Mouse (Mus musculus): ENCODE measurements around the gene Gstp1.
"Not testable (repeated sequence)": the region's sequence is repeated elsewhere in the genome, so short reads cannot be mapped to it uniquely, and the experiment has no call there.

The Gstp1 gene

GRCm38 (mm10) chr19:4037788-4038232, at the start of gene Gstp1:
TSS of gene Gstp1 (minus strand) at chr19:4037985.
- in situ Hi-C loops (cut with MboI; ENCODE audit: unreplicated experiment in 2 of 2): no loop called here

- in situ Hi-C loops (cut with MboI; ENCODE audit: unreplicated experiment in 2 of 2): loop anchor here (25.0 kb wide), 2 partner anchors 325 to 350 kb away; partner anchors contain the start of gene Rhod (in 1 of the 2)
These were observed 49.3 kb upstream of the Gstp1 start for GRCm38 (mm10) chr19:4087090-4087489.

- in situ Hi-C loops (cut with MboI; ENCODE audit: unreplicated experiment in 2 of 2): loop anchor here (25.0 kb wide), 2 partner anchors 326 to 351 kb away; partner anchors contain the start of gene Rhod (in 1 of the 2)
These were observed 48.4 kb upstream of the Gstp1 start for GRCm38 (mm10) chr19:4086156-4086555.

- in situ Hi-C loops (cut with MboI; ENCODE audit: unreplicated experiment in 2 of 2): loop anchor here (25.0 kb wide), 2 partner anchors 327 to 352 kb away; partner anchors contain the start of gene Rhod (in 1 of the 2)
These were observed 47.2 kb upstream of the Gstp1 start for GRCm38 (mm10) chr19:4084984-4085383.

DNA sequence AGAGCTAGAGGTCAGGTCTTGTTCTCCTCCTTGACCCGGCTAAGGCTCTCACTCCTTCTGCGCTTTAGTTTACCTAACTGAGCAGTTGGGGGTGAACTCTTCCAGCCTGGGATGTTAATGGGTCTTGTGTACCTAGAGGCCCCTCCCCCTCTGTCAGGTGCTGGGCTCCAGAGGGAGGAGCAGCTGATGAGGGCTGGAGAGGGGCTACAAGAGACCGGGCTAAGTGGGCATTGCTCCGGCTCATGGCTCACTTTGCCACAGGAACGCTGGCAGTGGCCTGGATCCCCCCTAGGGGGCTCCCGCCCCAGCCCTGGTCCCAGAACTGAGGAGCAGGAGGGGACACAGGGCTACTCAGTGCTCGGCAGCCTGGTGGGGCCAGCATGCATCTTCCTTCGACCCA, 46.0 kb upstream of the Gstp1 start:
- in situ Hi-C loops (cut with MboI; ENCODE audit: unreplicated experiment in 2 of 2): loop anchor here (25.0 kb wide), 2 partner anchors 328 to 353 kb away; partner anchors contain the start of gene Rhod (in 1 of the 2)

DNA sequence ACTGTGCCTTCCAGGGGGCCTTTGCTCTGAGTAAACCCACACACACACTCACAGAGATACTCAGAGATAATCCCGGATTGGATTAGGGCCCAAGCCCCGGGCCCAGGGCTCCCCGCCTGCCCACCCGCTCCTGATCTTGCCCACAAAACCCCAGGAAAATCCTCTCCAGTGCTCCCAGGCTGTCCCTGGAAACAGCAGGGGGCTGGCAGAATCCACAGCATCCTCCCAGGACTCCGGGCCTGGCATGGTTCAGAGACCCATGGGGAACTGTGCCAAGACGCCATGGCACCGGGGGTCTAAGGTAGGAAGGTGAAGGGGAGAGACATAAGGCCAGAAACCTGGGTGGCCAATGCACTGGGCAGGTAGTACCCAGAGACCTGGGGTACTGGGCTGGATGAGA, 45.5 kb upstream of the Gstp1 start:
- in situ Hi-C loops (cut with MboI; ENCODE audit: unreplicated experiment in 2 of 2): loop anchor here (25.0 kb wide), 2 partner anchors 329 to 354 kb away; partner anchors contain the start of gene Rhod (in 1 of the 2)

DNA sequence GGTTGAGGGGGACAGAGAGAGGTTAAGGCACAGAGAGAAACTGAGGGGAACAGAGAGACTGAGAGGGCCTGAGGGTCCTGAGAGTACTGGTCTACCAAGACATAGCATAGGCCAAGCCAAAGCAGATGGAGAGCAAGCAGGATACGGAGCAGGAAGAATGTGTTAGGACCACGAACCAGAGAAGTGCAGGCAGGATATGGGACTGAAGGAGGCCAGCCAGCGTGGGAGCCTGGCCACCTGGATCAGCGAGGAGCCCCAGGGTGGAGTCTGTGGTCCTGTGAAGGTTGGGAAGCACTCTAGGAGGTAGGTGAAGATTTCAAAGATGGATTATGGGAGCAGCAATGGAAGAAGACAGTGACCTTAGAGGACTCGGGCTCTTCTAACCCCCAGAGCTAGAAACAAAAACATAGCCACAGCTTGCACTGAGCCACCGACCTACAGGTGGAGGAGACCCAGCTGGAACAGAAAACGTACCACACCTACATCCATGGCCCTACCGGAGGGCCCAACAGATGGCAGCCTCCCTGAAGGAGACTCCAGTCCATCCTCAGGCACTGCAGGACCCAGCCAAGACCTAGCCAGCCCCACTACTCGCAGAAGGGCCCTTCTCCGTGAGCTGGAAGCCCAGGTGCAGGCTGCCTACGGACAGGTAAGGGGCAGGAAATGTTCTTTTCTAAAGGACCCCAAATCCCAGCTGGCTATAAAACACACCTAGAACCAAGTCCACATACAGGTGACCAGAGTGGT, 44.6 kb upstream of the Gstp1 start:
- in situ Hi-C loops (cut with MboI; ENCODE audit: unreplicated experiment in 2 of 2): loop anchor here (25.0 kb wide), 2 partner anchors 330 to 355 kb away; partner anchors contain the start of gene Rhod (in 1 of the 2)

GRCm38 (mm10) chr19:4081394-4081793, 43.6 kb upstream of the Gstp1 start, which contains the start of gene Cabp2:
TSS of gene Cabp2 (plus strand) at chr19:4081578.
- in situ Hi-C loops (cut with MboI; ENCODE audit: unreplicated experiment in 2 of 2): loop anchor here (25.0 kb wide), 2 partner anchors 331 to 356 kb away; partner anchors contain the start of gene Rhod (in 1 of the 2)

DNA sequence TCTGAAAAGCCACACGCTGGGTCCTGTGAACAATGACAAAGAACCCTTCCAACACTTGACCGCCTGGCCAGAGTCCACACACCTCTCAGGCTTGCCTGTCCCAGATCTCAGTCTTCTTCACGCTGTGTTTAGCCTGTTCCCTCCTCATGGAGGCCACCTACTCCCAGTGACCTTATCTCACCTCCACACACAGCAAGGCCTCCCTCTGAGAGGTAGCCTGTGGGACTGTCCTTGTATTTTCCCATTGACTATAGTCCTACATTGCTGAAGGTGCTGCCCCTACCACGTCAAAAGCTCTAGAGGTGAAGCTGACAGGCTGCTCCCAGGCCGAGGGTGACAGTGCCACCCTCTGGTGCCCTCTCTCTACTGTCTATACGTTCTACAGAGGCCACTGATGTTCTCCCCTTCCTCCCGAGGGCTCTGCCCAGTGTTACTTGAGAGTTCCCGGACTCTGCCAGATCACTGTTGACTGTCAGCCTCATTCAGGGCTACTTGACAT, 42.8 kb upstream of the Gstp1 start:
- in situ Hi-C loops (cut with MboI; ENCODE audit: unreplicated experiment in 2 of 2): loop anchor here (25.0 kb wide), 2 partner anchors 332 to 357 kb away; partner anchors contain the start of gene Rhod (in 1 of the 2)

- in situ Hi-C loops (cut with MboI; ENCODE audit: unreplicated experiment in 2 of 2): loop anchor here (25.0 kb wide), 2 partner anchors 333 to 358 kb away; partner anchors contain the start of gene Rhod (in 1 of the 2)
These were observed 41.8 kb upstream of the Gstp1 start for GRCm38 (mm10) chr19:4079594-4079993.

DNA sequence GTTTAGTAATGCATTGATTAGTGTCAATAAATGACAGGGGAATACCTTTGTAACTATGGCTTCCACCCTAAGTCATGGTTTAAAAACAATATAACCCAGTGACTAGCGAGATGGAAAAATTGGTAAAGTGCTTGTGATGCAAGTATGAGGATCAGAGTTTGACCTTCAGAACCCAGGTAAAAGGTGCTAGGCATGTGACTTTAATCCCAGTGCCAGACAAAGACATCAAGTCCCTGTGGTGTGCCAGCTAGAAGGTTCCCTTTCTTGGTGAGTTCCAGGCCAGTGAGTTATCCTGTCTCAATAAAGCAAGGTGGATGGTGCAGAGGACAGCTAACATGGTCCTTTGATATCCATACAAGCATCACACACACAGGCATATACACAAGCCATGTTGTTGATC, 37.7 kb upstream of the Gstp1 start:
- in situ Hi-C loops (cut with MboI; ENCODE audit: unreplicated experiment in 2 of 2): loop anchor here (25.0 kb wide), 2 partner anchors 337 to 362 kb away; partner anchors contain the start of gene Rhod (in 1 of the 2)

DNA sequence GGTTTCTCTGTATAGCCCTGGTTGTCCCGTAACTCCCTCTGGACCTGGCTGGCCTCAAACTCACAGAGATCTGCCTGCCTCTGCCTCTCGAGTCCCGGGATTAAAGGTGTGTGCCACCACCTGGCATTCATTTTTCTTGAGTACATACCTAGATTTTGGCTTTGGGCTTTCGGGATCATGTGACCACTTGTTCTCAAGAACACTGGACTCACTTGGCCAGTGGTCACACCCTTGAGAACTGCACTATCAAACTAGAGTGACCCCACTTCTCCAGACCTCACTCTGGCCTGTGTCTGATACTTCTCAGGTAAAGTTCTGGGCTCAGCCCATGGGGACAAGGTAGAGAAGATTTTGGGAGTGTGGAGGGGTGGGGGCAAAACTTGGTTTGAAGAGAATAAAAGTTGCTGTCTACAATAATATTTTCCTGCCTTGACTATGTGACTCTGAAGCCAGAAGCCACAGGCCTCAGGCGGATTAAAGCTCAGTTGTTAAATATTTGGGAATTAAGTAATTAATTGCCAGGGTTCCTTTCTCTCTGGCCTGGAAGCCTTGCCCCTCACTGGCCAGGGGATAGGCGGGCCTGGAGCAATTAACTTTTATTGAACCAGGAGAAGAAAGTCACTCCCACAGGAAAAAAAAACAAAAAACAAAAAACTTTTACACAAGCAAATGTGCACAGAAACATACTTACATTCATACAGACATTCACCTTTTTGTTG, 35.1 kb upstream of the Gstp1 start:
- in situ Hi-C loops (cut with MboI; ENCODE audit: unreplicated experiment in 2 of 2): no loop called here

DNA sequence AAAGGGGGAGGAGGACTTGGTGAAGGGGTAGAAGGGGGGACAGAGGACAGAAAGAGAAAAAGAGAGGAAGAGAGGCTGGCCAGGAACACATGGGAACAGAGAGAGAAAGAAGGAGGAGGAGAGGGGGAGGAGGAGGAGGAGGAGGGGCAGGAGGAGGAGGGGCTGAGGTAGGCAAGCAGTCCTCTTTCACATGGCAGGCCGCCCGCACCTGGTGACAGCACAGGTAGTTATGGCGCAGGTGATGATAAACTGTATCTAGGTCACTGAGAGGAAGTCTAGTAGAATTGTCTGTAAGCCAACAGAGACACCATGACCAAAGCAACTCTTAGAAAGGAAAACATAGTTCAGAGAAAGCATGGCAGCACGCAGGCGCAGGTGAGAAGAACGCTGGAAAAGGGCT, 33.6 kb upstream of the Gstp1 start:
- in situ Hi-C loops (cut with MboI; ENCODE audit: unreplicated experiment in 2 of 2): no loop called here

GRCm38 (mm10) chr19:4070756-4071155, 33.0 kb upstream of the Gstp1 start:
- in situ Hi-C loops (cut with MboI; ENCODE audit: unreplicated experiment in 2 of 2): no loop called here

- in situ Hi-C loops (cut with MboI; ENCODE audit: unreplicated experiment in 2 of 2): no loop called here
These were observed 32.5 kb upstream of the Gstp1 start for GRCm38 (mm10) chr19:4070311-4070710.

DNA sequence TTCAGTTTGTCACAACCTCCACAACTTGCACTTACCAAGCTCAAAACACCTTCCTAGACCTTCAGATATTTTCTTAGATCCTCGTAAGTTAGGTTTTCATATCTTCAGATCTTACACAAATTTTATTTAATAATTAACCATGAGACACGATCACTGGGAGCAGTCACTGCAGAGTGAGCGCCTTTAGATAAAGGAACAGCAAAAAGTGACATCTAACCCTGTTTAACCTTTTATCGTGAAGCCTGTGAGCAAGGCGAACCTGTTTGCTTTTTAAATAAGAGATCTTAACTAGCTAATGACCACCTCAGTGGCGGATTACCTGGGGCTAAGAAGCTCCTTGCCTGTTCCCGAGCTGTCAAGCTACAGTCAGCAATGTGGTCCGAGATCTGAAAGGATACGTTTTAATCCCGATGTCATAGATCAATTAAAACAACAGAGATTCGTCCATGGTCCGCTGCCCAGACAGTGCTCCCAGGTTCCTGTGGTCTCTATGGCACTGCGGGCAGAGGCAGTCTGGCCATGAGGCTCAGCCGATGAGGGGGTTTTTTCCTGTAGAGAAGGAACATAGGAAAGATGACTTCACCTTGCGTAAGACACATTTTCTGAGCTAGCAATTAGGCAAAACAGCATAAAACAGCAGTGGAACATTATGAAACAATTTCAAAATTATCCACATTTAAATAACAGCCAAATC, 31.1 kb upstream of the Gstp1 start:
- in situ Hi-C loops (cut with MboI; ENCODE audit: unreplicated experiment in 2 of 2): no loop called here

- in situ Hi-C loops (cut with MboI; ENCODE audit: unreplicated experiment in 2 of 2): not testable (repeated sequence)
These were observed 30.5 kb upstream of the Gstp1 start for GRCm38 (mm10) chr19:4068242-4068641.

DNA sequence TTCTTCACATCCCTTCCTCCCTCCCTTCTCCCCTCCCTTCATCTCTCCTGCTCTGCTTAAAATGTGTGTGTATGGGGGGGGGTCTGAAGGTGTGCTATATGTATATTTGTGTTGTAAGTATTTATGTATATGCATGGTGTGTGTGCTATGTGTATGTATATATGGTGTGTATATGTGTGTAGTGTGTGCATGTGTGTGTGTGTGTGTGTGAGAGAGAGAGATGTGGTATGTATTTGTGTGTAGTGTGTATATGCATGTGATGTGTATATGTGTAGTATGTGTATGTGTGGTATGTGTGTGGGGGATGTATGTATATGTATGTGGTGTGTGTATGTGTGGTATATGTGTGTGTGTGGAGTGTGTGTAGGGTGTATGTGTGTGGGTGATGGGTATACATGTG, 29.1 kb upstream of the Gstp1 start:
- in situ Hi-C loops (cut with MboI; ENCODE audit: unreplicated experiment in 2 of 2): no loop called here

GRCm38 (mm10) chr19:4066280-4066679, 28.5 kb upstream of the Gstp1 start:
- in situ Hi-C loops (cut with MboI; ENCODE audit: unreplicated experiment in 2 of 2): no loop called here

DNA sequence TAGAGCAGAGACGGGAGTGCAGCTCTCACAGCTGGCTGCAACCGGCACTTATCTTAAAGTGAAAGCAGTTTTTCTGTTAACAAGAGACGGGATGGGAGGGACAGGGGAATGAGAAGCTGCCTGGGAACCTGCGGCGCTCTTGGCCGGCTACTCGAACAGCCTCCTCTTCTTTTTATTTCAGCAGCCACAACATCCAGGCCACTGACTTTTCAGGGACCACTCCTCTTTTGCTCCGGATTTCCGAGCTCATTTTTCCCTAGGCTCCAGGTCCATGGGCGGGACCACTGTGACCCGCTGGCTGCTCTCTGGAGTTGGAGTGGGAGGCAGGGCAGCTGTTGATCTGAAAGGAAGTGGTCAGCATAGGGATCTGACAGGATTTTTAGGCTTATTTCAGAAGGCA, 26.7 kb upstream of the Gstp1 start:
- in situ Hi-C loops (cut with MboI; ENCODE audit: unreplicated experiment in 2 of 2): not testable (repeated sequence)

Measured in v-Abl transformed pro-B cells (cell line).